Mouse (Mus musculus): ENCODE measurements around the gene Asic5. TPM values are rescaled to one million over a fixed set of nuclear protein-coding genes. Genes with fewer than 3 reads are reported as not detected.
A peak's percentile ranks its signal among the peaks of the same experiment; 100 is the strongest.

Gene Asic5
- total RNA-seq, 1 experiment from 2014 or later = not detected

DNA sequence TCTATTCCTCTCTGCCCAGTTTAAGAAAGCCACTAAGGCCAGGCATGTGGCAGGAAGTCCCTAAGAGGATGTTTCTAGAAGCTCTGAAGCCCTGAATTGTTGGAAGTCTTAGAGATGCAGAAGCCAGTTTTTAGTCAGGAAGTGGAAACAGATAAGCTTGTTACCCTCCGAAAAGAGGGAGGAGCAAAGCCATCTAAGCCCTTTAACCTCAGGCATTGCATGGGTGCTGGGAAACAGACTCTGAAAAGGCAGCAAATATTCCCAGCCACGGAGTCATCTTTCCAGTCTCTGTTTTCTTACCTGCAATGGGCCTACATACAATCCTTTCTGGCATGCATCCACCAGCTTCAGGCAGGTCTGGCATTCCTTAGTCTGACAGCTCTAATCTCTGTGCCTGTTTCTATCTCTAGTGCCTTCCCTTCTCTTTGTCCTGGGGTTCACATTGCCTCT is 7.6 kb downstream of the Asic5 start:
- peak; percentile 37 to 39; a peak in 3 of 4 replicates for ATAC-seq (replicated peaks in 1 of 2; ENCODE audit: insufficient read depth in 1 of 2, low FRiP score in 2 of 2, low TSS enrichment in 1 of 2, low read depth in 1 of 2, poor library complexity in 2 of 2, severe bottlenecking in 2 of 2)

DNA sequence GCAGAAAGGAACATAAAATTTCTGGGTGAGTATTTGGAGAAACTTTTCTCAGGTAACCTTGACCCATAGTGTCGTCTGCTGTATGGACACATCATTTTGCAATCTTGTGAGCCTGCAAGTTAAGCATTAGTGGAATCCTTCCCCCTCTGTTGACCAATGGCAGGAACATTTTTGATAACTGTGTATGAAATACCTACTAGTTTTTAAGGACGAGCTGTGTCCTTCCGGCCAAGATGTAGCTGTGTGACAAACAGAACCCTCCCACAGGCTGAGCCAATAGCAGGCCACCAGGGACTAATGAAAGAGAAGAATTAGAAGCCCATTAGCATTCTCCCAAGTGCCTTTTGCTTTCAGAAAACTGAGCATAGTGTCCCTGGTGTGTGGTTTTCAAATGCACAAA is 8.4 kb downstream of the Asic5 start:
- no peak for ATAC-seq (replicated peaks in 1 of 2; ENCODE audit: insufficient read depth in 1 of 2, low FRiP score in 2 of 2, low TSS enrichment in 1 of 2, low read depth in 1 of 2, poor library complexity in 2 of 2, severe bottlenecking in 2 of 2)

GRCm38 (mm10) chr3:81995371-81995770 is 13.3 kb downstream of the Asic5 start:
- no peak for ATAC-seq (replicated peaks in 1 of 2; ENCODE audit: insufficient read depth in 1 of 2, low FRiP score in 2 of 2, low TSS enrichment in 1 of 2, low read depth in 1 of 2, poor library complexity in 2 of 2, severe bottlenecking in 2 of 2)

DNA sequence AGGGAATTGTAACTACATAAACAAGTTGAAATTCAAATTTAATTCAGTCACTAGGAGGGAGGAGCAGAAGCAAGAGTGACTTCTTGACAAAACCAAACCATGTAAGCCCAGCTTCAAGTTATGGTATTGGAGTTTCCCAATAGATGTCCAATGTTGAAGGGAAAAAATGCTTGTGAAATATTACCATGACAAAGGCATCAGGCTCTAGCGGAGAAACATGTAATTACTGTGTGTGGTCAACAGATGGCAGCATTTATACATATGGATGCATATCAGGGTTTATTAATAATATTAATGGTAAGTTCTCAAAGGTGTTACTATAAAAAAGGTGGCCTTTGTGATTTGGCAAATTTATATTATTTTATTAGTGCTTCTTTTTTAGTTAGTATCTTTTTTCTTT is 13.9 kb downstream of the Asic5 start:
- ATAC-seq (replicated peaks in 1 of 2; ENCODE audit: insufficient read depth in 1 of 2, low FRiP score in 2 of 2, low TSS enrichment in 1 of 2, low read depth in 1 of 2, poor library complexity in 2 of 2, severe bottlenecking in 2 of 2) = peak; percentile 56 to 71; a peak in 2 of 4 replicates

DNA sequence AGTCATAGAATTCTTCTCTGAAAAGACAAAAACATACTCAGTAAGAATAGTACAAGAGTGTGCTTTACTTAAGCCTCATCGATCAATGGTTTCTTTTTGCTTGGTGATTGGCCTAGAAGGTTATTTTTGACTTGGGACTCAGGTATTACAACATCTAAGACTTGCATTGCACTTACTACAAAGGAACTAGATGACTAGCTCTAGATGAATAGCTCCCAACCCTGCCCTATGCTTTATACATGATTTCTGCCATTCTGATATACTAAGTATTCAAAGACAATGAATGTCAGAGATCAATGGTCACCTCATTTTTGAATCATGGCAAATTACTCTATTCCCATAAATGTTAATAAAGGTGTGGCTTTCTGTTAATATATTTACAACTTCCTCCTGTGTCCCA is 24.9 kb downstream of the Asic5 start:
- no peak for ATAC-seq (replicated peaks in 1 of 2; ENCODE audit: insufficient read depth in 1 of 2, low FRiP score in 2 of 2, low TSS enrichment in 1 of 2, low read depth in 1 of 2, poor library complexity in 2 of 2, severe bottlenecking in 2 of 2)

DNA sequence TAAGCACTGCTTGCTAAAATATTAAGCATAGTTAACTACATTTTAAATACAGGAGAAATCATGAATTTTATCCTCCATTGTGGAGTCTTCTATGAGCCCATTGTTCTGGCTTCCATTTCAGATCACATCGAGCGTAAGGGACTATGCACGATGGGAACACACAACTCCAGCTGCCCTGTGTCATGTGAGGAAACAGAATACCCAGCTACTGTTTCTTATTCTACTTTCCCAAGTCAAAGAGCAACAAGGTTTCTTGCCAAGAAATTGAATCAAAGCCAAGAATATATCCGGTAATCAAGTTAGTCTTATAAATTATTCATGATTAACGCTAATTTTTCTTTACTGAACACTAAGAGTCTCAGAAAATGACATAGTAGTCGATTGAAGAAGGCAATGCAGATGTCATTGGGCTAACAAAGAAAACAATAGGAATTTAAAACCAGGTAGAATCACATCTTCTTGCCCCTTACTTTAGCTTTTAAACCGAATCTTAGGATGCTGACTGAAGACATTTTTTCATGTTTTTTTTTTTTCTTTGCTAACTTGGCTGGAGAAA is 32.1 kb downstream of the Asic5 start:
- ATAC-seq (replicated peaks in 1 of 2; ENCODE audit: insufficient read depth in 1 of 2, low FRiP score in 2 of 2, low TSS enrichment in 1 of 2, low read depth in 1 of 2, poor library complexity in 2 of 2, severe bottlenecking in 2 of 2) = no peak

DNA sequence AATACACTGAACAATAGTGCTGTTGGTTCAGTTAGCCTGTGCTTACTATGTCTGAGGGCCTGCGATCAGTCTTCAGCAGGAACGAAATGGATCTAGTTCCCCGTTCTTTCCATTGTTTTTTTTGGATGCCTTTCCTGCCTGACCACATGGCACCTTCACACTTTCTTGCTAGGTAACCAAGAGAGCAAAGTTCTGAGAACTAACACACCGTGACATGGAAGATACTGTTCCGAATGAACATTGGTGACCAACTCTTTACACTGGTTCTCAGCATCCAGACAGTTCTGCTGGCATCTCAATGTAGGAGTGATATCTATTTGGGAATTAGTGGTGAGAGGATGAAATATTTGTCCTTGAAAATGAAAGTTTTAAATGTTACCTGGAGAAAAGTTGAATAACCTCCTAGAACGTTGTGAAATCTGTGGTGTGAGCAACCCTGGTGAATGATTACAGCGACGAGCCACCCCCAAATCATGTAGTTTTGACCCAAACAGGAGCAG is 40.4 kb downstream of the Asic5 start:
- no peak for ATAC-seq (replicated peaks in 1 of 2; ENCODE audit: insufficient read depth in 1 of 2, low FRiP score in 2 of 2, low TSS enrichment in 1 of 2, low read depth in 1 of 2, poor library complexity in 2 of 2, severe bottlenecking in 2 of 2)

- no peak for ATAC-seq (replicated peaks in 1 of 2; ENCODE audit: insufficient read depth in 1 of 2, low FRiP score in 2 of 2, low TSS enrichment in 1 of 2, low read depth in 1 of 2, poor library complexity in 2 of 2, severe bottlenecking in 2 of 2)
Measured at GRCm38 (mm10) chr3:82023065-82023464, 41.0 kb downstream of the Asic5 start.

DNA sequence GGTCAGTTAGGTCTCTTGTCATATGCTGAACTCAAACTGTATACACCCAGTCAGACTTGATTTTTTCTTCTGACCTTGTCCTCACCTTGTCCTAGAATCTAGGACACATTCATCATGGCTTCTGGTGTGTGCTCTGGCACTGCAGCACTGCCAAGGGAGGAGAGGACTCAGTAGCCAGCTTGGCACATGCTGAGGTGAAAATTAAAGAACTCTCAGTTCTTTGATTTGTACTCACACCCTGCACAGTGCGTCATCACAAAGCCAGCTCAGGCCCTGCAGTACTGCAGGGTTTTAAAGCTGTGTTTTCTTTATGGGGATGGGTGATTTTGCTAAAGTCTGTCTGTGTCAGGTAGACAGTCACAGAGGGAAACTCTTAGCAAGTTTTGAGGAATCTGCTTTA is 45.2 kb downstream of the Asic5 start:
- no peak for ATAC-seq (replicated peaks in 1 of 2; ENCODE audit: insufficient read depth in 1 of 2, low FRiP score in 2 of 2, low TSS enrichment in 1 of 2, low read depth in 1 of 2, poor library complexity in 2 of 2, severe bottlenecking in 2 of 2)

DNA sequence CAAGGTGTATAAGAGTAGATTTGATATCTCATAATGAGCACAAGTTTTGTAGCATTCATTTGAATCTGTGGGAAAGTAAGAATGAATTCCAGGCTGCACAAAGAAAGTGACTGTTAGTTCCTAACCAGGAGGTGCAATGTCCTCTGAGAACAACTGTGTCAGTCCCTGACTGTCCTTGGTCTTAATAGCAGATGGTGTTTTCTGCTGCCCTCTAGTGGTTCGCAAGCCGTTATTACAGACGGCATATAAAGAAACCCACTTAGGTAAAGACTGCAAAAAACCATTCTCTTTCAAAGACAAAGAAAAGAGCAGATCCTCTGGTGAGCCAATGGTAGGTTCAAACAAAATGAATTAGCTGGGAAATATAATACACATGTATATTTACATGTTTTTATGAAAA is 47.1 kb downstream of the Asic5 start:
- ATAC-seq (replicated peaks in 1 of 2; ENCODE audit: insufficient read depth in 1 of 2, low FRiP score in 2 of 2, low TSS enrichment in 1 of 2, low read depth in 1 of 2, poor library complexity in 2 of 2, severe bottlenecking in 2 of 2) = peak; percentile 83 to 85

GRCm38 (mm10) chr3:82030008-82030748 is 48.1 kb downstream of the Asic5 start:
- peak; percentile 84 to 86 for ATAC-seq (replicated peaks in 1 of 2; ENCODE audit: insufficient read depth in 1 of 2, low FRiP score in 2 of 2, low TSS enrichment in 1 of 2, low read depth in 1 of 2, poor library complexity in 2 of 2, severe bottlenecking in 2 of 2)

GRCm38 (mm10) chr3:82036262-82037044 is 54.4 kb downstream of the Asic5 start:
- ATAC-seq (replicated peaks in 1 of 2; ENCODE audit: insufficient read depth in 1 of 2, low FRiP score in 2 of 2, low TSS enrichment in 1 of 2, low read depth in 1 of 2, poor library complexity in 2 of 2, severe bottlenecking in 2 of 2) = no peak

GRCm38 (mm10) chr3:82043676-82044075 is 61.6 kb downstream of the Asic5 start:
- no peak for ATAC-seq (replicated peaks in 1 of 2; ENCODE audit: insufficient read depth in 1 of 2, low FRiP score in 2 of 2, low TSS enrichment in 1 of 2, low read depth in 1 of 2, poor library complexity in 2 of 2, severe bottlenecking in 2 of 2)

GRCm38 (mm10) chr3:82044902-82045301 is 62.8 kb downstream of the Asic5 start:
- no peak for ATAC-seq (replicated peaks in 1 of 2; ENCODE audit: insufficient read depth in 1 of 2, low FRiP score in 2 of 2, low TSS enrichment in 1 of 2, low read depth in 1 of 2, poor library complexity in 2 of 2, severe bottlenecking in 2 of 2)

- ATAC-seq (replicated peaks in 1 of 2; ENCODE audit: insufficient read depth in 1 of 2, low FRiP score in 2 of 2, low TSS enrichment in 1 of 2, low read depth in 1 of 2, poor library complexity in 2 of 2, severe bottlenecking in 2 of 2) = no peak
Measured at GRCm38 (mm10) chr3:82046087-82046486, 64.0 kb downstream of the Asic5 start.

DNA sequence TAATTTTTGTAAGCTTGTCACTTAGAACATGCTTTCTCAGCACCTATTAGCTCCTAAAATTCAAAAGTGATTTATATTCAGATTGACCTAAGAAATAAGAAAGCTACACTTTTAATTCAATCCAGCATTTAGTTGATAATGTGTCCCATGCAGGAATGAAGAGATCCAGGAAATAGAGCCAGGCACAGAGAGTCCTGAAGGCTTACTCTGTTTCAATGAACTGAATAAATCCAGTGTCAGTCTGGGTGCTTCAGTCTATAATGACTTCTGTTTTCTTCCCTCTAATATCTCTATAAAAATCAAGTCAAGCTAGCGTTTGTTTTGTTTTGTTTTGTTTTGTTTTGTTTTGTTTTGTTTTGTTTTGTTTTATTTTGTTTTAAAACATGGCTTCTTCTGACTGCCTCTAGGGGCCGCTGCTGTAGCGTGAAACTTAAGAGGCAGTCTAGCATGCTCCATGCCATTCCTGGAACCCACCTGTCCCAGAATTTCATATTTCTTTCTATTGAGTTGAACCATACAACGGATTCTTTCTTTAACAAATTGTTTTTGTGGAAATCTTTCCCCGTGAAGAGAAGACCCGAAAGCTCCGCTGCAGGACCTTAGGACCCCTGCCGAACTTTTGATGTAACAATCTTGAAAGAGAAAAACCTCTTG is 65.1 kb downstream of the Asic5 start:
- peak; percentile 48 to 78; a peak in 3 of 4 replicates for ATAC-seq (replicated peaks in 1 of 2; ENCODE audit: insufficient read depth in 1 of 2, low FRiP score in 2 of 2, low TSS enrichment in 1 of 2, low read depth in 1 of 2, poor library complexity in 2 of 2, severe bottlenecking in 2 of 2)

DNA sequence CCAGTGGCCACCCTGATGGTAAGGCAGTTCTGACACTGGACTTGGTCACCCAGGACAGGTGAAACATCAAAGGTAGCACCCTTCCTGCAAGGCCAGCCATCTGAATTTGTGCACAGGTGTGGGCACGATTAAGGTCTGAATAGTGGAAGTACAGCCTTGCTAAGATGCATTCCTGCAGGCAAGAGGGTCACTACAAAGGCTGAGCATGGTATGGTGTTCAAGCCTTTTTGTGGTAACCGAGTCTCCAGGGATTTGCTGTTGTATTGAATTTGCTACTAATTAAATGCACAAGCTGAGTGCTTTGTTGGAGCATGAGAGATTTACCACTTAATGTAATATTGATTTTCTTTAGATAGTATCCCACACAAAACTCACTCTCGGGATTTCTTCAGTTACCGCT is 66.0 kb downstream of the Asic5 start:
- no peak for ATAC-seq (replicated peaks in 1 of 2; ENCODE audit: insufficient read depth in 1 of 2, low FRiP score in 2 of 2, low TSS enrichment in 1 of 2, low read depth in 1 of 2, poor library complexity in 2 of 2, severe bottlenecking in 2 of 2)

GRCm38 (mm10) chr3:82048681-82049080 is 66.6 kb downstream of the Asic5 start:
- ATAC-seq (replicated peaks in 1 of 2; ENCODE audit: insufficient read depth in 1 of 2, low FRiP score in 2 of 2, low TSS enrichment in 1 of 2, low read depth in 1 of 2, poor library complexity in 2 of 2, severe bottlenecking in 2 of 2) = no peak
